Mouse (Mus musculus): ENCODE results near the gene Gbp6. TPM values are rescaled to one million over a fixed set of nuclear protein-coding genes. Genes with fewer than 3 reads are reported as not detected.
A peak's percentile ranks its signal among the peaks of the same experiment; 100 is the strongest.
"Not testable (repeated sequence)": the region's sequence is repeated elsewhere in the genome, so short reads cannot be mapped to it uniquely, and the experiment has no call there.

Gbp6 gene
- polyA plus RNA-seq (2014; fragmentation: Nextera tagmentation; extraction: Ambion mirVana) = 3.9 and 6.2 TPM in 2 replicates

DNA sequence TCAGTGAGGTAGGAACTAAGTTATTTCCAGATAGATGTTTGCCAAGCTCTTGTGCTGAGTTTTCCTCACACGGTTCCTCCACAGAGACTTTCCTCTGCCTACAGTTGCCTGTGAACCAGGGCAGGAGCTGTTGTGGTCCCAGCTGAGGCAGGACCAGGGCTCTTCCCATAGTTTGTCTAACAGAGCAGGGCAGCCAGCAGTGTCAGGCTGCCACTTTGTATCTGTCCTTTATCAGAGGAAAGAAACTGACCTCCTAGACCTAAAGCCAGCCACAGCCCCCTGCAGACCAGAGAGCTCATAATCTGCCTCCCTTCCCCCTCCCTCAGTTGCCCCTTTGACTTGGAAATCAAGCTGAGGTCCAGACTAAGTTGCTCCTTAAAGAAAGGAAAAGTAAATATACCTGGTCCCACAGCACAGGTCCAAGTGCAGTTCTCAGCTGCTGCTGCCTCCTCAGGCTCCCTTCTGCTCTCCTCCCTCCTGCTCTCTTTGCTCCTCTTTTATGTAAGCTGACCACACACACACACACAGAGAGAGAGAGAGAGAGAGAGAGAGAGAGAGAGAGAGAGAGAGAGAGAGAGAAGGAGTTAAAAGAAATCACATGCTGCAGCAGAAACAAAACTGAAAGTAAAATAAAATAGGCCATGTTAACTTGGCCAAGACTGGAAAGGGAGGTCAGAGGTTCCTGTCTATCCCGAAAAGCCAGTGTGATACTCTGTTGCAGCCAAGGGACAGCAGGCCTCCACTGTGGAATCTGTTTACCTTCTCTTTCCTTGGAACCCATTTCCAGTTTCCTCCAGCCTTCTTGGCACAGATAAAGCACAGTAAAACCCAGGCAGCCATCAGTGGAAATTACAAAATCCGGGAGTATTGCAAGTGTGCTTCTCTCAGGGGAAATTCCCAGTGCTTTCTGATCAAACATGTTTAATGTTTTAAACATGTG, at the start of gene Gbp6, which contains the start of gene Gm43302:
Gene Gbp6, minus strand, starts transcription at position 473 of the 940 bp plus-strand sequence.
Gene Gm43302, minus strand, starts transcription at position 470 of the 940 bp plus-strand sequence.
- not testable (repeated sequence) for H3K4me3 ChIP-seq (ENCODE audit: low read depth, low read length); H3K27me3 ChIP-seq (replicated peaks; ENCODE audit: control insufficient read depth, insufficient read depth, low read length); H3K9me3 ChIP-seq (ENCODE audit: control insufficient read depth, low read length); H3K9ac ChIP-seq (ENCODE audit: low read depth, low read length); H3K4me1 ChIP-seq (ENCODE audit: control insufficient read depth, insufficient read depth, low read length); H3K36me3 ChIP-seq (ENCODE audit: control insufficient read depth, insufficient read depth, low read length); H3K27ac ChIP-seq (replicated peaks; ENCODE audit: low read depth, low read length)
- peak; percentile 72 for ATAC-seq (ENCODE audit: low read depth)
- WGBS = 34% methylated on average over 3 of the region's 3 CpGs
- DNase-seq (ENCODE audit: low spot score) = peak; percentile 66
- 0 out of 2 replicates have a peak within 1 kb of the TSS, but pooled peaks have one; percentile 10 for H3K4me2 ChIP-seq (ENCODE audit: low read depth, low read length)

DNA sequence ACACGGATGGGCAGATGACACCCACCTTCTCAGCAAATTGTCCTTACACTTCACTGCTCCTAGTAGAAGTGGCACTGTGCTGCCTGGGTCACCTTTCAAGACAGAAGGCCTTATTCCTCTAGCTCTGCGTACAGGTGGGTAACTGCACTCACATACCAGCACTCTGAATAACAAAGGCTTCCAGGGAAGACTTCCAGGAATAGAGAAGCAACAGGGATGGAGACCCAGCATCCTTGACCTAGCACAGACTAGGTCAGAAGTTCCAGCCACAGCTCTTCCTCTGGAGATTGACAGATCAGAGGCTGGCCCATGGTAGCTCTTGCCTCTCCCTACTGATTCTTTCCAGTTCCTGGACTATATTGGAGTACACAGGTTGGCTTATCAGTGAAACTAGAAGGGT, 47.8 kb upstream of the Gbp6 start:
- DNase-seq (ENCODE audit: low spot score) (no peak), ATAC-seq (ENCODE audit: low read depth) (no peak)
- no peak overlapping the region for H3K9ac ChIP-seq (ENCODE audit: low read depth, low read length)
- H3K27me3 ChIP-seq (replicated peaks; ENCODE audit: control insufficient read depth, insufficient read depth, low read length) = no peaks in the 10 kb centered on the region
- no peak overlapping the region for H3K27ac ChIP-seq (replicated peaks; ENCODE audit: low read depth, low read length)
- no peaks in the 10 kb centered on the region for H3K9me3 ChIP-seq (ENCODE audit: control insufficient read depth, low read length)
- 77% methylated on average over 2 of the region's 2 CpGs for WGBS
- no peaks in the 10 kb centered on the region for H3K4me1 ChIP-seq (ENCODE audit: control insufficient read depth, insufficient read depth, low read length)
- H3K4me3 ChIP-seq (ENCODE audit: low read depth, low read length) = no peak overlapping the region
- no peak overlapping the region for H3K4me2 ChIP-seq (ENCODE audit: low read depth, low read length)
- H3K36me3 ChIP-seq (ENCODE audit: control insufficient read depth, insufficient read depth, low read length) = no peaks in the 10 kb centered on the region

DNA sequence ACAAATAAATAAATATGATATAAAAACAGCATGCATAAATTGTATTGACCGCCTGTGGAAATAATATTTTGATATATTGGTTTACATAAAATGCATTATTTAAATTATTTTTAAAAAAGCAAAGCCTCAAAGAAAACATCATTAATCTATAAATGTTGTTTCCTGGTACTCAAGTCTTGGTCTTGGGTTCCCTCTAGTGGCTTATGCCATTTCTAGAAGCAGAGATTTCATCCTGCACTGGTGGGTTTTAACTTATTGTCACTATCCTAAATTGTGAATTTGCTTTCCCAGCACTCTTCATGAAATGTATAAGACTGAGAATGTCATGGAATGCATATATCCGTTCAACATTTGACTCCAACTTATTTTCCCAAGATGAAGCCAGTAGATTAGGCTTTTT, 29.0 kb upstream of the Gbp6 start:
- no peak for DNase-seq (ENCODE audit: low spot score)

DNA sequence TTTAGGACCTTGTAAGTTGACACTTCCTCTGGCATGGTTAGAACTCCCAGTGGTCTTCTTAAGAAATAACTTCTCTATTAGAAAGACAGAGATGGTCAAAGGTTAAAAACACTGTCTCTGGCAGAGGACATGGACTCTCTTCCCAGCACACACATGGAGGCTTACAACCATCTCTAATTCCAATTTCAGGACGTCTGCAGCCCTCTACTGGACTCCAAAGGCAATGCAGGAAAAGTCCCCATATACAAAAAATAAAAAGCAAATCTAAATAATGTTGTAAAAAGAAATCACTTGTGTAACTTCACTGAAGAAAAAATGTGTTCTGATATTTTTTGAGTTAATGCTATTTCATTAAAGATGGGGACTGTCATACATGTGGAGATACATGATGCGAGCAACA, 17.4 kb upstream of the Gbp6 start:
- Histone ChIP-seq H3K4me1 (ENCODE audit: control insufficient read depth, insufficient read depth, low read length) (no peaks in the 10 kb centered on the region), H3K9me3 (ENCODE audit: control insufficient read depth, low read length) (0 out of 2 replicates have a peak, but pooled peaks cover 4% of the 10 kb centered on the region), H3K36me3 (ENCODE audit: control insufficient read depth, insufficient read depth, low read length) (no peaks in the 10 kb centered on the region), H3K4me2 (ENCODE audit: low read depth, low read length) (no peak overlapping the region), H3K9ac (ENCODE audit: low read depth, low read length) (no peak overlapping the region), H3K27me3 (replicated peaks; ENCODE audit: control insufficient read depth, insufficient read depth, low read length) (no peaks in the 10 kb centered on the region), H3K27ac (replicated peaks; ENCODE audit: low read depth, low read length) (no peak overlapping the region), H3K4me3 (ENCODE audit: low read depth, low read length) (no peak overlapping the region)
- WGBS = 74% methylated on average over 2 of the region's 2 CpGs
- DNase-seq (ENCODE audit: low spot score) (no peak), ATAC-seq (ENCODE audit: low read depth) (no peak)

More for the DNA sequence above, 29.0 kb upstream of the Gbp6 start:
- no peak overlapping the region for H3K27ac ChIP-seq (replicated peaks; ENCODE audit: low read depth, low read length)
- no peak overlapping the region for H3K9ac ChIP-seq (ENCODE audit: low read depth, low read length)
- H3K36me3 ChIP-seq (ENCODE audit: control insufficient read depth, insufficient read depth, low read length) = no peaks in the 10 kb centered on the region
- no peaks in the 10 kb centered on the region for H3K27me3 ChIP-seq (replicated peaks; ENCODE audit: control insufficient read depth, insufficient read depth, low read length)
- no peaks in the 10 kb centered on the region for H3K4me1 ChIP-seq (ENCODE audit: control insufficient read depth, insufficient read depth, low read length)
- H3K4me3 ChIP-seq (ENCODE audit: low read depth, low read length) = no peak overlapping the region
- no peak overlapping the region for H3K4me2 ChIP-seq (ENCODE audit: low read depth, low read length)
- no peaks in the 10 kb centered on the region for H3K9me3 ChIP-seq (ENCODE audit: control insufficient read depth, low read length)
- WGBS = 68% methylated on average over 2 of the region's 2 CpGs
- no peak for ATAC-seq (ENCODE audit: low read depth)

DNA sequence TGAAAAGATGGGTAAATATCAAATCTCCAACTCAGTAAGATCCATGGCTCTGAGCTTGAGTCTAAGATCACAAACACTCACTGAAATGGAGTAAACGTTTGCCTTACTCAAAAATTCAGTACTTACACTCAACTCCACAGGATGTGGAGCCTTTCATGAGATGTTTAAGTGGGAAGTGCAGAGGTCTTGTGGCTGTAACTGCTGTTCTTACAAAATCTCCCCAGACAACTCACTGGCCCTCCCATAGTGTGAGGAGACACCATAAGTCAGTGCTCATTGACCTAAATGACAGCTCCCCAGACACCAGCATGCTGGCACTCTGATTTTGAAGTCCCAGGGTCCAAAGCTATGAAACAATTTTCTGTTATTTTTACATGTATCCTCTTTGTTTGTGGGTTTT, 15.7 kb upstream of the Gbp6 start:
- WGBS = 69% methylated on average over 1 of the region's 1 CpGs
- H3K4me3 ChIP-seq (ENCODE audit: low read depth, low read length); H3K36me3 ChIP-seq (ENCODE audit: control insufficient read depth, insufficient read depth, low read length); H3K9me3 ChIP-seq (ENCODE audit: control insufficient read depth, low read length); H3K4me2 ChIP-seq (ENCODE audit: low read depth, low read length); H3K9ac ChIP-seq (ENCODE audit: low read depth, low read length); H3K27me3 ChIP-seq (replicated peaks; ENCODE audit: control insufficient read depth, insufficient read depth, low read length); ATAC-seq (ENCODE audit: low read depth); H3K4me1 ChIP-seq (ENCODE audit: control insufficient read depth, insufficient read depth, low read length); DNase-seq (ENCODE audit: low spot score); H3K27ac ChIP-seq (replicated peaks; ENCODE audit: low read depth, low read length): not testable (repeated sequence)

DNA sequence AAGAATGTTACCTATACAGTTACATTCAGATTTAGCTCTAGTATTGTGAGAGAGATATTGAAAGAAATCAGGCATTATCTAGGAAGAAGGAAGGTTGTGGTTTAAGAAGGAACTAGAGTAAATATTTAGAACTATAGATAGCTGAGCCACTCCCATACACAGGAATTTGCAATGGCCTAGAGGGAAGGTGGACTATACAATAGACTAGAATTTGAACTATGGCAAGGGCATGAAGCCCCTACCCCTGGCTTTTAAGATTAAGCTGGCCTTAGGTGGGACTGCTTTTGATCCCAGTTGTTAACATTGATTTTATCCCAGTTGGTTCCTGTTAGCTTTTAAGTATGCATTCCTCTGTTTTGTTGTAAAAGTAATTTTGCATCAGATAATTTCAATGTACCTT, 13.4 kb upstream of the Gbp6 start:
- H3K27me3 ChIP-seq (replicated peaks; ENCODE audit: control insufficient read depth, insufficient read depth, low read length); H3K9me3 ChIP-seq (ENCODE audit: control insufficient read depth, low read length); H3K4me3 ChIP-seq (ENCODE audit: low read depth, low read length); H3K27ac ChIP-seq (replicated peaks; ENCODE audit: low read depth, low read length); H3K9ac ChIP-seq (ENCODE audit: low read depth, low read length); H3K36me3 ChIP-seq (ENCODE audit: control insufficient read depth, insufficient read depth, low read length); H3K4me1 ChIP-seq (ENCODE audit: control insufficient read depth, insufficient read depth, low read length); ATAC-seq (ENCODE audit: low read depth); DNase-seq (ENCODE audit: low spot score); H3K4me2 ChIP-seq (ENCODE audit: low read depth, low read length): not testable (repeated sequence)

DNA sequence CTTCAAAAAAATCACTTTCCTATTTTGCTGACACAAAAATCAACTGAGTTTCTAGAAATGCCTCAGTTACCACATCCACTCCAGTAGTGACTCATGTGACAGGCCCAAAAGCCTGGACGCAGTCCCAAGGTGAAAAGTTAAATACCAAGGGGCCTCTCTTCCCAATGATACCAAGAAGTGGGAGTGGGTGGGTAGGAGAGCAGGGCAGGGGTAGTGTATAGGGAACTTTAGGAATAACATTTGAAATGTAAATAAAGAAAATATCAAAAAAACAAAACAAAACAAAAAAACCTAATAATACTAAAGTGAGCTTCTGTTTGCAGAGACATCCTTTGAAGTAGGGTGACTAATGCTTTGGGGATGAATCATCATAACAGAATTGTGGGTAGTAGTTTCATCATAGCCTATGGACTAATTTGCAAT, 12.7 kb upstream of the Gbp6 start:
- H3K27me3 ChIP-seq (replicated peaks; ENCODE audit: control insufficient read depth, insufficient read depth, low read length) = no peaks in the 10 kb centered on the region
- 0 out of 2 replicates have a peak, but pooled peaks cover 4% of the 10 kb centered on the region for H3K9me3 ChIP-seq (ENCODE audit: control insufficient read depth, low read length)
- H3K4me2 ChIP-seq (ENCODE audit: low read depth, low read length) = no peak overlapping the region
- 80% methylated on average over 1 of the region's 1 CpGs for WGBS
- H3K27ac ChIP-seq (replicated peaks; ENCODE audit: low read depth, low read length) = no peak overlapping the region
- no peak for ATAC-seq (ENCODE audit: low read depth)
- no peaks in the 10 kb centered on the region for H3K36me3 ChIP-seq (ENCODE audit: control insufficient read depth, insufficient read depth, low read length)
- H3K4me3 ChIP-seq (ENCODE audit: low read depth, low read length) = no peak overlapping the region
- H3K4me1 ChIP-seq (ENCODE audit: control insufficient read depth, insufficient read depth, low read length) = no peaks in the 10 kb centered on the region
- DNase-seq (ENCODE audit: low spot score) = no peak
- H3K9ac ChIP-seq (ENCODE audit: low read depth, low read length) = no peak overlapping the region

DNA sequence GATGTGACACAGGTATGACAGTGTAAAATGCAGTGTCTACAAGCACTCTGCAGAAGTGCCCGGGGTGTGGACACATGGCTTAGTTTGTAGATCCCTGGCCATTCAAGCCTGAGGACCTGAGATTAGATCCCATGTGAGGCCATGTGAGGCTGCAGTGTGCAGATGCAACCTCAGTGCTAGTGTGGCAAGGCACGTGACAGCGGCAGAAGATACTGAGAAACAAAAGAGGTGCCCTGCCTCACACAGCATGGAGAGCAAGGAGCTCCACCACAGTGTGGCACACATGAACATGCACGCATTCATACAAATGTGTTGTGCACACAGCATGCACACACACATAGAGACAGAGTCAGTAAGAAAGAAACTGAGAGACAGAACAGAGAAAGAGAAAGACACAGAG, 12.2 kb upstream of the Gbp6 start:
- WGBS = 87% methylated on average over 4 of the region's 4 CpGs
- ATAC-seq (ENCODE audit: low read depth) = not testable (repeated sequence)

DNA sequence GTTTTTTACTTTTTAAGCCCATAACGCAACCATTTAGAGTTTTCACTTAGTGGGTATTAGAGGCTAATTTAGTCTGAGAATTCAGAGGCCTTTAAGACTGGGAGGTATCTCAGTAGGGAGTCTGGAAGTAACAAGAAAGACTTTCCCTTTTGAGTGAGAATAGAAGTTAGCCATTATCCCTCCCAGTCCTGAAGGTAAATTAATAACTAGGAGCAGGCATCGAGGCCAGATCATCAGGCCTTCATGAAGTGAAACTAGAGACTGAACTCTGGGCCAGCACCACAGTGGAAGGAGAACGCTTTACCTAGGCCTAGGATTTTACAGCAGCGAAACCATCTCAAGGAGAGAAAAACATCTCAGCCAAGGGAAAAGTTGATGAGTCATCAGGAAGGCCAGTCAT, 8.5 kb upstream of the Gbp6 start:
- DNase-seq (ENCODE audit: low spot score) (no peak), ATAC-seq (ENCODE audit: low read depth) (no peak)
- no peak overlapping the region for H3K4me3 ChIP-seq (ENCODE audit: low read depth, low read length)
- WGBS = 85% methylated on average over 4 of the region's 4 CpGs
- H3K9me3 ChIP-seq (ENCODE audit: control insufficient read depth, low read length) = no peaks in the 10 kb centered on the region
- H3K27me3 ChIP-seq (replicated peaks; ENCODE audit: control insufficient read depth, insufficient read depth, low read length) = no peaks in the 10 kb centered on the region
- H3K4me2 ChIP-seq (ENCODE audit: low read depth, low read length) = no peak overlapping the region
- H3K4me1 ChIP-seq (ENCODE audit: control insufficient read depth, insufficient read depth, low read length) = no peaks in the 10 kb centered on the region
- H3K9ac ChIP-seq (ENCODE audit: low read depth, low read length) = no peak overlapping the region
- H3K36me3 ChIP-seq (ENCODE audit: control insufficient read depth, insufficient read depth, low read length) = no peaks in the 10 kb centered on the region
- no peak overlapping the region for H3K27ac ChIP-seq (replicated peaks; ENCODE audit: low read depth, low read length)

More for the DNA sequence above, 12.2 kb upstream of the Gbp6 start:
- not testable (repeated sequence) for H3K36me3 ChIP-seq (ENCODE audit: control insufficient read depth, insufficient read depth, low read length); H3K9ac ChIP-seq (ENCODE audit: low read depth, low read length); H3K27me3 ChIP-seq (replicated peaks; ENCODE audit: control insufficient read depth, insufficient read depth, low read length); H3K4me3 ChIP-seq (ENCODE audit: low read depth, low read length); H3K4me1 ChIP-seq (ENCODE audit: control insufficient read depth, insufficient read depth, low read length); H3K4me2 ChIP-seq (ENCODE audit: low read depth, low read length); H3K9me3 ChIP-seq (ENCODE audit: control insufficient read depth, low read length); DNase-seq (ENCODE audit: low spot score); H3K27ac ChIP-seq (replicated peaks; ENCODE audit: low read depth, low read length)
